Mouse (Mus musculus): ENCODE measurements at regions not wholly inside any gene's neighbourhood (a gene's known extent, or its start where the extent isn't known, plus 50 kb on each side); places are given as distances from the start of the nearest gene placed in this dataset.

DNA sequence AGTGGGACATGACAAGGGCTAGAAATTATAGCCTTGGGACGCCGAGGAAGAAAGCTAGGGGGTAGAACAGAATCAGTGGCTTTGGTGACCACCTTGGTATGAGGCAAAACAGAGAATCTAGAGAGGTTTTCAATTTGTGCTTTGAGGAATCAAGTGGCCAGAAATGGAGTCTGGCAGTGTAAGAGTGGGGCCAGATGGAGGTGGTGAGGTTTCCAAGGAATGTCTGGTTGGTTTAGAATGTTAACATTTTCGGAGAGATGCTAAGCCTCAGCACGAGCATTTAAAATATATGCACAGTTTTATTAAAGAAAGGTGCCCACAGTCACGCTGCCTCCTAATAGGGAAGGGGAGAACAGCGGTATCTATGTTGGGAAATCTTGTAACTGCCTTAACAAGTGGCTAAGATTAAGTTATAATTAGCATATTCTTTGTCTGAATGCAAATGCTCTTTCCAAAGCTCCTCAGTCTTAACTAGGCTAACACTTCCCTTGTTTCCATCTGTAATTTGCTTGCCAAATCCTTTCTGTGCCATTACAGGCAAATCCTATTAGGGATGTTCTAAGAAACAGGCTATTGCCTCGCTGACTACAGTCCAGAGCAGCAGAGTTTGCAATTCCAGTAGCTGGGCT is 117.9 kb upstream of the Pbx1 start:
- no peak for TF ChIP-seq POLR2A (IDR thresholded peaks at IDR 0.05; ENCODE audit: low read depth, low read length)
- TF ChIP-seq CTCF (IDR thresholded peaks at IDR 0.05; ENCODE audit: extremely low read depth, insufficient read length, insufficient replicate concordance, low read depth, low read length) = no peak
